Mouse (Mus musculus) thymus, adult 2 months (tissue): ENCODE results near the gene G430095P16Rik. TPM values are rescaled to one million over a fixed set of nuclear protein-coding genes. Genes with fewer than 3 reads are reported as not detected.

ENCODE experiments used
- DNase-seq: peaks from one replicate; pipeline ENCODE4 v3.0.0; 2021
- H3K27ac ChIP-seq: fragments of 200-500 bp; 2 replicates; pipeline ENCODE4 v1.5.1; 2012; ENCODE audit warnings: low read length, control low read depth; ENCODE audit not compliant: control insufficient read depth, insufficient read depth
- H3K27me3 ChIP-seq: fragments of 200-500 bp; 2 replicates; pipeline ENCODE4 v1.6.1; 2012; ENCODE audit warnings: mild to moderate bottlenecking, low read length, moderate library complexity, mixed read lengths; ENCODE audit not compliant: control insufficient read depth, insufficient read depth
- H3K36me3 ChIP-seq: fragments of 200-500 bp; 2 replicates; pipeline ENCODE4 v1.6.1; 2012; ENCODE audit warnings: mild to moderate bottlenecking, low read length, moderate library complexity; ENCODE audit not compliant: control insufficient read depth, insufficient read depth
- H3K4me1 ChIP-seq: fragments of 200-500 bp; replicated peaks from 2 replicates; pipeline ENCODE4 v1.6.1; 2012; ENCODE audit warnings: low read length; ENCODE audit not compliant: control insufficient read depth, insufficient read depth
- H3K4me3 ChIP-seq: fragments of 200-500 bp; 2 replicates; pipeline ENCODE4 v1.5.1; 2012; ENCODE audit warnings: mild to moderate bottlenecking, low read length, control low read depth, moderate library complexity; ENCODE audit not compliant: control insufficient read depth, insufficient read depth
- CTCF ChIP-seq: fragments of 200-500 bp; IDR thresholded peaks from 2 replicates; pipeline ENCODE4 v1.5.1; 2012; ENCODE audit warnings: mild to moderate bottlenecking, control low read depth, low read length, moderate library complexity, borderline replicate concordance; ENCODE audit not compliant: control insufficient read depth, poor library complexity, insufficient read depth; ENCODE audit errors: extremely low read depth
- POLR2A ChIP-seq: fragments of 200-500 bp; IDR thresholded peaks from 2 replicates; pipeline ENCODE4 v1.6.1; 2012; ENCODE audit warnings: mild to moderate bottlenecking, low read length, control low read depth, moderate library complexity; ENCODE audit not compliant: control insufficient read depth, poor library complexity, insufficient read depth; ENCODE audit errors: extremely low read depth
- WGBS: fragments of 180-500 bp; shearing (Covaris S2); methylation state at CpG from one replicate; pipeline ENCODE4 v1.1.7; 2018; 5-methylcytosine and 5-hydroxymethylcytosine counted together
- polyA plus RNA-seq: library from polyadenylated mRNA; depleted of rRNA; stranded (reverse); fragments of >200 nt; gene quantifications from 2 replicates; pipeline ENCODE4 v1.2.3, GENCODE M21; 2012

Gene G430095P16Rik
- polyA plus RNA-seq, 1 experiment, result 2.6 TPM

- WGBS, result 1% methylated on average over 59 of the region's 62 CpGs
- Histone ChIP-seq H3K36me3 (no peaks in the 10 kb centered on the region), H3K27ac (peak overlapping the region; percentile 2; the same call in 1 of the 2 replicates), H3K4me3 (peak overlapping the region; percentile 97), H3K4me1 (peaks cover 16% of the 10 kb centered on the region), H3K27me3 (no peaks in the 10 kb centered on the region)
- no peak for TF ChIP-seq POLR2A
- no peak for TF ChIP-seq CTCF
- DNase-seq, result peak; percentile 41
These were observed 35.7 kb upstream of the G430095P16Rik start for GRCm38 (mm10) chr8:84687003-84687704.

GRCm38 (mm10) chr8:84687705-84688100 is 35.1 kb upstream of the G430095P16Rik start, which contains the start of gene Nacc1:
TSS of gene Nacc1 (minus strand) at chr8:84687862.
- 0% methylated on average over 26 of the region's 37 CpGs for WGBS
- Histone ChIP-seq H3K36me3 (no peaks in the 10 kb centered on the region), H3K27me3 (no peaks in the 10 kb centered on the region)

GRCm38 (mm10) chr8:84689091-84689915 is 33.5 kb upstream of the G430095P16Rik start:
- WGBS, result under 1% methylated on average over 47 of the region's 47 CpGs
- H3K27ac ChIP-seq, result no peak overlapping the region

More at GRCm38 (mm10) chr8:84687705-84688100, 35.1 kb upstream of the G430095P16Rik start, which contains the start of gene Nacc1:
- H3K4me1 ChIP-seq, result peaks cover 16% of the 10 kb centered on the region
- peak; percentile 50; the same call in 1 of the 2 replicates for TF ChIP-seq CTCF
- peak; percentile 61 for TF ChIP-seq POLR2A
- peak within 1 kb of the TSS; percentile 2; the same call in 1 of the 2 replicates for H3K27ac ChIP-seq
- peak within 1 kb of the TSS; percentile 97 for H3K4me3 ChIP-seq
- peak; percentile 90 for DNase-seq

GRCm38 (mm10) chr8:84693332-84693731 is 29.5 kb upstream of the G430095P16Rik start:
- WGBS, result 92% methylated on average over 4 of the region's 4 CpGs
- H3K4me1 ChIP-seq, result peaks cover 6% of the 10 kb centered on the region
- TF ChIP-seq POLR2A, result no peak
- TF ChIP-seq CTCF, result no peak

More at GRCm38 (mm10) chr8:84689091-84689915, 33.5 kb upstream of the G430095P16Rik start:
- peaks cover 16% of the 10 kb centered on the region for H3K4me1 ChIP-seq
- H3K4me3 ChIP-seq, result peak overlapping the region; percentile 44
- no peaks in the 10 kb centered on the region for H3K27me3 ChIP-seq
- no peaks in the 10 kb centered on the region for H3K36me3 ChIP-seq
- TF ChIP-seq POLR2A (0 out of 2 replicates have a peak, but pooled peaks have one; percentile 17), CTCF (no peak)
- peak; percentile 90 for DNase-seq

GRCm38 (mm10) chr8:84695140-84695539 is 27.7 kb upstream of the G430095P16Rik start:
- TF ChIP-seq CTCF (no peak), POLR2A (no peak)
- 95% methylated on average over 6 of the region's 6 CpGs for WGBS
- no peaks in the 10 kb centered on the region for H3K36me3 ChIP-seq
- no peak for DNase-seq
- H3K4me3 ChIP-seq, result no peak overlapping the region
- no peaks in the 10 kb centered on the region for H3K27me3 ChIP-seq
- H3K27ac ChIP-seq, result no peak overlapping the region
- peaks cover 16% of the 10 kb centered on the region for H3K4me1 ChIP-seq

More at GRCm38 (mm10) chr8:84693332-84693731, 29.5 kb upstream of the G430095P16Rik start:
- no peaks in the 10 kb centered on the region for H3K36me3 ChIP-seq
- H3K27ac ChIP-seq, result no peak overlapping the region
- no peak for DNase-seq
- H3K4me3 ChIP-seq, result no peak overlapping the region
- no peaks in the 10 kb centered on the region for H3K27me3 ChIP-seq
